Comparison of ENCODE assay signal across 9 mouse cellular contexts in the genomic region with DNA sequence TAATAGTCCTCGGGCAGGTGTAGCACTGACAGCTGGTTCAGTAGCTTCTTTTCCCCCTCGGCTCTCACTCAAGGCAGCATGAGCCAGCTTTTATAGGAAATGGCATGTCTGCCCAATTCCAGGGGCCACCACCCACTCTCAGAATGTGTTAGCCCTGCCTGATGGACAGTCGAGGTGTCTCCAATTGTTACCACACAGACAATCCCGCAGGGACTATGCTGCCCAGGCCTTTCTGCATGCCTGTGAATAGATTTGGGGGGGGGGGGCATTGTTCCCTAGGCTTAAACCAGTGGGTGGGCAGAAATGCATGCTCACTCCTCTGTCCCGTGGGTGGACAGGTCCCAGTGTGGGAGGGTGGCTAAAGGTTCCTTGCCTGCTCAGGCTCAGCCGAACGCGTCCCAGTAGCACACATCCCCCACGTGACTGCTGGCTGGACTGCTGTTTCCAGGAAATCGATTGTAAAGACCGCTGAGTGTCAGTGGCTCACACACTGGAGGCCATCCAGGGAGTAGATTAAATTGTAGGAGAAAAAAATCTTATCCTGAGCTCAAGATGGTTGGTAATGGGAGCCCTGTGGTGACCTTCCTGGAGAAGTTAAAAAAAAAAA. TPM values are rescaled to one million over a fixed set of nuclear protein-coding genes. Genes with fewer than 3 reads are reported as not detected.
DNase-seq lines count a peak whose midpoint lies in the region; ATAC-seq and TF ChIP-seq lines count a peak whose summit lies in the region.
"Had no signal": no experiment of that assay in that cellular context is flagged by ENCODE, and none has a peak within 500 bp of the region (broad histone marks: within the 10 kb centered on the region; RNA-seq: fewer than 3 reads in every experiment).

No protein-coding gene starts in this region.

- no peak overlapping the region for H3K4me2 ChIP-seq in intestine, postnatal 0 days (replicated peaks; ENCODE audit: low read depth)
- H3K4me2 ChIP-seq in lung, embryonic 14.5 days = 0 out of 2 replicates have a peak overlapping the region, but pooled peaks have one; percentile 15

- H3K27me3 ChIP-seq in forebrain, embryonic 10.5 days (ENCODE audit: poor library complexity, severe bottlenecking) = peaks cover 29% of the 10 kb centered on the region
- H3K27me3 ChIP-seq in intestine, postnatal 0 days (replicated peaks; ENCODE audit: control insufficient read depth, insufficient read depth, low read length) = no peaks in the 10 kb centered on the region
- H3K27me3 ChIP-seq in lung, embryonic 14.5 days (ENCODE audit: insufficient read depth, low read length) = no peaks in the 10 kb centered on the region

- no peaks in the 10 kb centered on the region for H3K9me3 ChIP-seq in forebrain, embryonic 10.5 days
- no peaks in the 10 kb centered on the region for H3K9me3 ChIP-seq in intestine, postnatal 0 days (ENCODE audit: control insufficient read depth)
- no peaks in the 10 kb centered on the region for H3K9me3 ChIP-seq in lung, embryonic 14.5 days (ENCODE audit: low read depth, low read length)

- peaks cover 51% of the 10 kb centered on the region for H3K4me1 ChIP-seq in forebrain, embryonic 10.5 days
- H3K4me1 ChIP-seq in intestine, postnatal 0 days (replicated peaks; ENCODE audit: control insufficient read depth, insufficient read depth, low read length) = 0 out of 2 replicates have a peak, but pooled peaks cover 3% of the 10 kb centered on the region
- peaks cover 15% of the 10 kb centered on the region; the same call in 1 of the 2 replicates for H3K4me1 ChIP-seq in lung, embryonic 14.5 days (ENCODE audit: insufficient read depth)

- intact Hi-C loops in left cerebral cortex, postnatal 14 days (cut with DNase I) = no loop called here

- ATAC-seq in intestine, postnatal 0 days = 0 out of 2 replicates have a peak, but pooled peaks have one; percentile 41
- peak; percentile 21; the same call in 1 of the 2 replicates for ATAC-seq in lung, embryonic 14.5 days (ENCODE audit: insufficient read depth)

- WGBS in forebrain, embryonic 10.5 days = 41% methylated on average over 11 of the region's 11 CpGs
- 17% methylated on average over 11 of the region's 11 CpGs for WGBS in intestine, postnatal 0 days
- WGBS in lung, embryonic 14.5 days = 18% methylated on average over 11 of the region's 11 CpGs

- H3K9ac ChIP-seq in intestine, postnatal 0 days (ENCODE audit: low read depth, low read length) = no peak overlapping the region
- H3K9ac ChIP-seq in lung, embryonic 14.5 days = peak overlapping the region; percentile 1; the same call in 1 of the 2 replicates

- H3K4me3 ChIP-seq in forebrain, embryonic 10.5 days = no peak overlapping the region
- no peak overlapping the region for H3K4me3 ChIP-seq in intestine, postnatal 0 days (ENCODE audit: low read depth, low read length)
- H3K4me3 ChIP-seq in lung, embryonic 14.5 days (ENCODE audit: low read depth, low read length) = no peak overlapping the region
- H3K4me3 ChIP-seq: erythroblast, embryonic 14.5 days had no signal

- no peaks in the 10 kb centered on the region for H3K36me3 ChIP-seq in forebrain, embryonic 10.5 days (replicated peaks)
- no peaks in the 10 kb centered on the region for H3K36me3 ChIP-seq in intestine, postnatal 0 days (ENCODE audit: control insufficient read depth, insufficient read depth)
- H3K36me3 ChIP-seq in lung, embryonic 14.5 days (ENCODE audit: insufficient read depth) = no peaks in the 10 kb centered on the region

- H3K27ac ChIP-seq in forebrain, embryonic 10.5 days = peak overlapping the region; percentile 37
- no peak overlapping the region for H3K27ac ChIP-seq in intestine, postnatal 0 days (ENCODE audit: low read depth, low read length)
- H3K27ac ChIP-seq in lung, embryonic 14.5 days (ENCODE audit: low read depth) = peak overlapping the region; percentile 48

- DNase-seq in embryo, embryonic 10 days (ENCODE audit: low spot score) = peak; percentile 51
- DNase-seq in embryo, embryonic 9.5 days (ENCODE audit: extremely low spot score) = no peak
- DNase-seq in forebrain, embryonic 10.5 days (ENCODE audit: extremely low spot score, low spot score) = no peak
- DNase-seq in lung, embryonic 14.5 days = peak; percentile 65
- DNase-seq in right cerebral cortex, postnatal 10 days (ENCODE audit: low spot score in 2 of 2) = no peak
- DNase-seq in left cerebral cortex, postnatal 14 days (ENCODE audit: low spot score in 2 of 2) = no peak
- DNase-seq in testis, postnatal 14 days (ENCODE audit: low spot score) = no peak

- no peak for TF ChIP-seq CTCF in intestine, postnatal 0 days (IDR thresholded peaks at IDR 0.05; ENCODE audit: low read depth)
- TF ChIP-seq CTCF in lung, embryonic 14.5 days (IDR thresholded peaks at IDR 0.05; ENCODE audit: low read depth) = no peak

RNA-seq across cellular contexts. Expression of gene Cipc, which starts 28.4 kb away (rescaled TPM):
- 39.1 and 40.4 TPM in 2 replicates for polyA plus RNA-seq in forebrain, embryonic 10.5 days (2016; fragmentation: Nextera tagmentation; extraction: Ambion mirVana)
- polyA plus RNA-seq in intestine, postnatal 0 days (2015; fragmentation: Nextera tagmentation; extraction: Ambion mirVana) = 3.2 and 3.8 TPM in 2 replicates
- polyA plus RNA-seq in lung, embryonic 14.5 days (2014; fragmentation: Nextera tagmentation; extraction: Ambion mirVana) = 22.4 and 24.3 TPM in 2 replicates
- 10 to 100 TPM; 71.2 to 72.2 TPM for total RNA-seq in left cerebral cortex, postnatal 14 days (2021)

RNA-seq across cellular contexts. Expression of gene Irf2bpl, which starts 33.9 kb away (rescaled TPM):
- 20.5 and 22.6 TPM in 2 replicates for polyA plus RNA-seq in forebrain, embryonic 10.5 days (2016; fragmentation: Nextera tagmentation; extraction: Ambion mirVana)
- polyA plus RNA-seq in intestine, postnatal 0 days (2015; fragmentation: Nextera tagmentation; extraction: Ambion mirVana) = 10.0 and 10.7 TPM in 2 replicates
- 44.6 and 44.8 TPM in 2 replicates for polyA plus RNA-seq in lung, embryonic 14.5 days (2014; fragmentation: Nextera tagmentation; extraction: Ambion mirVana)
- 10 to 100 TPM; 74.0 to 78.2 TPM for total RNA-seq in left cerebral cortex, postnatal 14 days (2021)

Comparison
In these comparisons a context has a peak if more than half of its experiments do, and no peak if none do; other contexts are left out.
1. DNase-seq: peak in embryo, embryonic 10 days (single experiment) and lung, embryonic 14.5 days (single experiment); none in embryo, embryonic 9.5 days (single experiment), forebrain, embryonic 10.5 days (single experiment), right cerebral cortex, postnatal 10 days (0 of 2), left cerebral cortex, postnatal 14 days (0 of 2) and testis, postnatal 14 days (single experiment).